Mouse (Mus musculus) megakaryocyte, embryonic 14.5 days (primary cell): ENCODE data around the gene Ppp1r13b. TPM values are rescaled to one million over a fixed set of nuclear protein-coding genes. Genes with fewer than 3 reads are reported as not detected.

Experiments
- H3K27me3 ChIP-seq: replicated peaks from 2 replicates; pipeline ENCODE3; 2012; ENCODE audit warnings: inconsistent platforms
- H3K36me3 ChIP-seq: replicated peaks from 2 replicates; pipeline ENCODE3; 2012; ENCODE audit warnings: low read length, inconsistent platforms, mixed read lengths
- H3K4me1 ChIP-seq: 2 replicates; pipeline ENCODE4 v1.6.1; 2012; ENCODE audit warnings: inconsistent platforms
- H3K4me3 ChIP-seq: replicated peaks from 2 replicates; pipeline ENCODE3; 2012; ENCODE audit warnings: moderate library complexity, mild to moderate bottlenecking, inconsistent platforms
- H3K9me3 ChIP-seq: 2 replicates; pipeline ENCODE4 v1.6.1; 2012; ENCODE audit warnings: inconsistent platforms
- FLI1 ChIP-seq: IDR thresholded peaks from 2 replicates; pipeline ENCODE4 v1.6.1; 2012; ENCODE audit warnings: low read length, inconsistent platforms, mixed read lengths
- GATA1 ChIP-seq: IDR thresholded peaks from 3 replicates; pipeline ENCODE4 v1.6.1; 2012; ENCODE audit warnings: mixed read lengths, low read length, inconsistent platforms, borderline replicate concordance
- polyA plus RNA-seq: library from polyadenylated mRNA; stranded (reverse); fragments of >175 nt; gene quantifications from 2 replicates; pipeline ENCODE4 v1.2.3, GENCODE M21; 2012; ENCODE audit warnings: low replicate concordance; ENCODE audit not compliant: insufficient read depth

Ppp1r13b gene
- polyA plus RNA-seq, 1 experiment, result 15.6 TPM

- Histone ChIP-seq H3K4me1 (peaks cover 94% of the 10 kb centered on the region), H3K9me3 (no peaks in the 10 kb centered on the region), H3K36me3 (peaks cover 48% of the 10 kb centered on the region), H3K27me3 (no peaks in the 10 kb centered on the region), H3K4me3 (no peak overlapping the region)
- TF ChIP-seq GATA1, result no peak
- TF ChIP-seq FLI1, result no peak
Observed at GRCm38 (mm10) chr12:111888303-111888864, 19.5 kb downstream of the Ppp1r13b start.

- Histone ChIP-seq H3K4me1 (peaks cover 94% of the 10 kb centered on the region), H3K9me3 (no peaks in the 10 kb centered on the region), H3K27me3 (no peaks in the 10 kb centered on the region), H3K36me3 (peaks cover 35% of the 10 kb centered on the region), H3K4me3 (no peak overlapping the region)
- TF ChIP-seq FLI1 (no peak), GATA1 (no peak)
Observed at GRCm38 (mm10) chr12:111887005-111887404, 20.9 kb downstream of the Ppp1r13b start.

- peaks cover 92% of the 10 kb centered on the region for H3K4me1 ChIP-seq
- H3K36me3 ChIP-seq, result peaks cover 20% of the 10 kb centered on the region
- TF ChIP-seq FLI1 (no peak), GATA1 (no peak)
- no peak overlapping the region for H3K4me3 ChIP-seq
- no peaks in the 10 kb centered on the region for H3K9me3 ChIP-seq
- no peaks in the 10 kb centered on the region for H3K27me3 ChIP-seq
Observed at GRCm38 (mm10) chr12:111882852-111883251, 25.1 kb downstream of the Ppp1r13b start.

GRCm38 (mm10) chr12:111882022-111882421, 25.9 kb downstream of the Ppp1r13b start:
- peaks cover 92% of the 10 kb centered on the region for H3K4me1 ChIP-seq
- no peak overlapping the region for H3K4me3 ChIP-seq
- no peaks in the 10 kb centered on the region for H3K27me3 ChIP-seq
- TF ChIP-seq GATA1 (no peak), FLI1 (no peak)
- H3K9me3 ChIP-seq, result no peaks in the 10 kb centered on the region
- peaks cover 25% of the 10 kb centered on the region for H3K36me3 ChIP-seq

GRCm38 (mm10) chr12:111878213-111878612, 29.7 kb downstream of the Ppp1r13b start:
- TF ChIP-seq FLI1 (no peak), GATA1 (no peak)
- Histone ChIP-seq H3K4me1 (peaks cover 79% of the 10 kb centered on the region), H3K4me3 (no peak overlapping the region), H3K9me3 (no peaks in the 10 kb centered on the region), H3K36me3 (peaks cover 20% of the 10 kb centered on the region), H3K27me3 (no peaks in the 10 kb centered on the region)

GRCm38 (mm10) chr12:111875499-111875898, 32.4 kb downstream of the Ppp1r13b start:
- H3K36me3 ChIP-seq, result peaks cover 38% of the 10 kb centered on the region
- TF ChIP-seq FLI1 (no peak), GATA1 (no peak)
- H3K4me1 ChIP-seq, result peaks cover 58% of the 10 kb centered on the region
- H3K4me3 ChIP-seq, result no peak overlapping the region
- no peaks in the 10 kb centered on the region for H3K27me3 ChIP-seq
- no peaks in the 10 kb centered on the region for H3K9me3 ChIP-seq

GRCm38 (mm10) chr12:111874601-111875140, 33.2 kb downstream of the Ppp1r13b start:
- TF ChIP-seq FLI1 (no peak), GATA1 (no peak)
- peaks cover 49% of the 10 kb centered on the region for H3K4me1 ChIP-seq
- no peak overlapping the region for H3K4me3 ChIP-seq
- H3K27me3 ChIP-seq, result no peaks in the 10 kb centered on the region
- H3K9me3 ChIP-seq, result no peaks in the 10 kb centered on the region
- H3K36me3 ChIP-seq, result peaks cover 47% of the 10 kb centered on the region

- no peak for TF ChIP-seq GATA1
- TF ChIP-seq FLI1, result no peak
- H3K27me3 ChIP-seq, result no peaks in the 10 kb centered on the region
- peaks cover 54% of the 10 kb centered on the region for H3K36me3 ChIP-seq
- no peaks in the 10 kb centered on the region for H3K9me3 ChIP-seq
- H3K4me3 ChIP-seq, result no peak overlapping the region
- H3K4me1 ChIP-seq, result peaks cover 27% of the 10 kb centered on the region
Observed at GRCm38 (mm10) chr12:111872079-111872478, 35.8 kb downstream of the Ppp1r13b start.

- Histone ChIP-seq H3K27me3 (no peaks in the 10 kb centered on the region), H3K4me3 (no peak overlapping the region), H3K36me3 (peaks cover 57% of the 10 kb centered on the region), H3K4me1 (peaks cover 16% of the 10 kb centered on the region), H3K9me3 (no peaks in the 10 kb centered on the region)
- TF ChIP-seq GATA1 (no peak), FLI1 (no peak)
Observed at GRCm38 (mm10) chr12:111870811-111871210, 37.1 kb downstream of the Ppp1r13b start.

- no peaks in the 10 kb centered on the region for H3K9me3 ChIP-seq
- H3K36me3 ChIP-seq, result peaks cover 65% of the 10 kb centered on the region
- H3K27me3 ChIP-seq, result no peaks in the 10 kb centered on the region
- H3K4me3 ChIP-seq, result no peak overlapping the region
- no peak for TF ChIP-seq GATA1
- TF ChIP-seq FLI1, result no peak
- peaks cover 9% of the 10 kb centered on the region for H3K4me1 ChIP-seq
Observed at GRCm38 (mm10) chr12:111869806-111870205, 38.1 kb downstream of the Ppp1r13b start.
